Mouse (Mus musculus) embryonic facial prominence, embryonic 10.5 days (tissue): ENCODE measurements around the gene C530008M17Rik. TPM values are rescaled to one million over a fixed set of nuclear protein-coding genes. Genes with fewer than 3 reads are reported as not detected.

Experiments used
- DNase-seq: peaks from one replicate; pipeline ENCODE4 v3.0.0-alpha.2; 2017; ENCODE audit warnings: low spot score
- H3K27ac ChIP-seq: fragments of 300-500 bp; sonication (generic); replicated peaks from 2 replicates; pipeline ENCODE4 v1.5.1; 2016; ENCODE audit warnings: mild to moderate bottlenecking
- H3K27me3 ChIP-seq: fragments of 300-500 bp; sonication (generic); replicated peaks from 2 replicates; pipeline ENCODE4 v1.6.1; 2016; ENCODE audit warnings: low read depth, mild to moderate bottlenecking; ENCODE audit not compliant: poor library complexity, severe bottlenecking
- H3K36me3 ChIP-seq: fragments of 300-500 bp; sonication (generic); replicated peaks from 2 replicates; pipeline ENCODE4 v1.6.1; 2016; ENCODE audit warnings: mild to moderate bottlenecking, moderate library complexity
- H3K4me1 ChIP-seq: fragments of 300-500 bp; sonication (generic); 2 replicates; pipeline ENCODE4 v1.6.1; 2016
- H3K4me3 ChIP-seq: fragments of 300-500 bp; sonication (generic); 2 replicates; pipeline ENCODE4 v1.5.1; 2016; ENCODE audit warnings: mild to moderate bottlenecking, moderate library complexity
- H3K9me3 ChIP-seq: fragments of 300-500 bp; sonication (generic); 2 replicates; pipeline ENCODE4 v1.6.1; 2016; ENCODE audit warnings: mild to moderate bottlenecking
- WGBS: fragments of 180-500 bp; shearing (Covaris S2); methylation state at CpG from one replicate; pipeline ENCODE4 v1.1.7; 2016; 5-methylcytosine and 5-hydroxymethylcytosine counted together
- polyA plus RNA-seq: library from polyadenylated mRNA; unstranded; fragments of >200 nt; fragmentation: Nextera tagmentation; extraction: Ambion mirVana; gene quantifications from 2 replicates; pipeline ENCODE4 v1.2.1, GENCODE M21; 2016

C530008M17Rik gene
- polyA plus RNA-seq, 1 experiment from 2014 or later, result 33.4 TPM

DNA sequence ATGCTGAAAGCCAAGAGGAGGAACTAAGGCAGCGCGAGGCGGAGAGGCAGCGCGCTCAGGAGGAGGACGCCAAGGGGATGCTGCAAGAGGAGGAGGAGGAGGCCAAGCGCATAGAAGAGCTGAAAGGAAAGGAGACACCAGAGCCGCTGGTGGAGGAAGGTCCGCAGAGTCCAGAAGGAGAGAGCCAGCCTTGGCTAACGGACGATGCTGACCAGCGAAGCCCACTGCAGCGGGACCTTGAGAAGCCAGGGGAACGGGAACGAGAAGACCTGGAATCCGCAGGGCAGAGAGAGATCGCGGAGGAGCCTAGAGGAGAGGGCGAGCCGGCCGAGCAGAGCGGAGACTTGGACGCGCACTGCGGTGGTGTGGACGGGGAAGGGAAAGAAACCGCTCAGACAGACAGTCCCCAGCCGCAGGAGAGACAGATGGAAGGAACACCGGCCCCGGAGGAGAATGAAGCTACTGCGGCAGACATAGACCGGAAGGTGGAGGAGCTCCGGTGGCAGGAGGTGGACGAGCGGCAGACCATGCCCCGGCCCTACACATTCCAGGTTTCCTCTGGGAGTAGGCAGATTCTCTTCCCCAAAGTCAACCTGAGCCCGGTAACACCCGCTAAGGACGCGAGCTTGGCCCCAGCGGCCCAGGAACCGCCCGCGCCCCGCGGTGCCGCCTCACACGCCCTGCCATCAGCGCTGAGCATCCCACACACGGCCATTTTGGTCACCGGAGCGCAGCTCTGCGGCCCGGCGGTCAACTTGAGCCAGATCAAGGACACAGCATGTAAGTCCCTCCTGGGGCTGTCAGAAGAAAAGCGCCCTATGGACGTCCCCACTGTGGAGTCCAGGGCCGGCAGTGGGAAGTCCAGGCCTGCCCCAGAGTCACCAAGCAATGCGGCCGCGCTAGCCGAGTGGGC, 201.0 kb downstream of the C530008M17Rik start:
- peak overlapping the region; percentile 54 for H3K4me3 ChIP-seq
- H3K27ac ChIP-seq, result peak overlapping the region; percentile 51; the same call in 1 of the 2 replicates
- H3K4me1 ChIP-seq, result peaks cover 23% of the 10 kb centered on the region
- H3K36me3 ChIP-seq, result peaks cover 59% of the 10 kb centered on the region
- DNase-seq, result peak; percentile 64
- no peaks in the 10 kb centered on the region for H3K9me3 ChIP-seq
- 8% methylated on average over 62 of the region's 62 CpGs for WGBS
- H3K27me3 ChIP-seq, result peaks cover 54% of the 10 kb centered on the region

DNA sequence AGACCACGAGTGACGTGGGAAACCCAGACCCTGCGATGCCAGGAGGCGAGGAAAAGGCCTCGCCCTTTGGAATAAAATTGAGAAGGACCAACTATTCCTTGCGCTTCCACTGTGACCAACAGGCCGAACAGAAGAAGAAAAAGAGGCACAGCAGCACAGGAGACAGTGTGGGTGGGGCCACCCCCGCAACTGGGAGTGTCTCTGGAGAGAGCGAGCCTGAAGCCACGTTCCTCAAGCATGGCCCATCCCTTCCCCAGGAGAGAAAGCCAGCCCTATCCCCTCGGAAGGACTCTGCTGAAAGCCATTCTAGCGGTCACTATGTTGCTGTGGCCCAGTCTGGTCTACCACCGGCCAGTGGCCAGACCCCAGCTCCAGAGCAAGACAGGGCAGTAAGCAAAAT, 202.1 kb downstream of the C530008M17Rik start:
- peaks cover 23% of the 10 kb centered on the region for H3K4me1 ChIP-seq
- peaks cover 54% of the 10 kb centered on the region for H3K27me3 ChIP-seq
- no peaks in the 10 kb centered on the region for H3K9me3 ChIP-seq
- no peak overlapping the region for H3K27ac ChIP-seq
- peaks cover 56% of the 10 kb centered on the region for H3K36me3 ChIP-seq
- 72% methylated on average over 13 of the region's 13 CpGs for WGBS
- DNase-seq, result no peak
- H3K4me3 ChIP-seq, result 0 out of 2 replicates have a peak overlapping the region, but pooled peaks have one; percentile 54

DNA sequence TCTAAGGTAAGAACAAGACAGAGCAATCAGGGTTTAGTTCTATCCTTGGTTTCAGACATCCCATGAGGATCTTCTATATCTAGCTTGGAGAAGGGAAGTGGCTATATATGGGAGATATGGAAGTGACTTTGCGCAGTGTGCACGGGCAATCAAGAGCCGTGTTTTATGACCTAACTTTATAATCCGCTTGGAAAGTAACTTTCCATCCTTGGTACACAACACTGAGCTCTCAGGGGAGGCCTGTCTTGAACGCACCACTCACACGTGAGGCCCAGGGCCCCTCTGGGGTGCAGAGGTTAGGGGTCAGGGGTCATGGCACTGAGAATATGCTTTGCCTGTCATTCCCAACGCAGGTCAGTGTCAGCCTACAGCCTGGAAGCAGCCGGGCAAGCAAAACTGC, 210.5 kb downstream of the C530008M17Rik start:
- Histone ChIP-seq H3K36me3 (peaks cover 73% of the 10 kb centered on the region), H3K4me3 (no peak overlapping the region), H3K27me3 (no peaks in the 10 kb centered on the region), H3K27ac (no peak overlapping the region), H3K9me3 (no peaks in the 10 kb centered on the region), H3K4me1 (peaks cover 4% of the 10 kb centered on the region; the same call in 1 of the 2 replicates)
- WGBS, result 72% methylated on average over 8 of the region's 8 CpGs
- DNase-seq, result no peak

- Histone ChIP-seq H3K36me3 (peaks cover 82% of the 10 kb centered on the region), H3K9me3 (no peaks in the 10 kb centered on the region), H3K4me1 (peaks cover 4% of the 10 kb centered on the region; the same call in 1 of the 2 replicates), H3K4me3 (peak overlapping the region; percentile 50), H3K27me3 (no peaks in the 10 kb centered on the region), H3K27ac (0 out of 2 replicates have a peak overlapping the region, but pooled peaks have one; percentile 41)
- WGBS, result 24% methylated on average over 16 of the region's 16 CpGs
- DNase-seq, result peak; percentile 48
Observed at GRCm38 (mm10) chr5:76868693-76869286, 212.5 kb downstream of the C530008M17Rik start.

DNA sequence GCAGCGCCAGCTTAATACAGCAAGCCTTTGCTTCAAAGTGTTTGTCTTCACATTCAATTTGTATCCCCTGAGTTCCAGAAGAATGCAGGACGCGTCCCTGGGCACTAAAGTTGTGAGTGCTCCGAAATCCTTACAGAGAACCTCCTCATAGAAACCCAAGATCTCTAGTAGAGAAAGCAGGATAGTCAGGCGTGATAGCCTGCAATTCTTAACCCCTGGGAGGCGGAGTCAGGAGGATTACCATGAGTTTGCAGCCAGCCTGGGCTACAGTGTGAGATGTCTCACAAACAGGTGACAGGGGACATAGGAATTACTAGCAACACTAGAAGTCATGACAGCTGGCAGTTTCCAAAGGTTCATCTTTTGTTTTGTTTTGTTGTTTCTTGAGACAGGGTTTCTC, 213.2 kb downstream of the C530008M17Rik start:
- WGBS, result 43% methylated on average over 6 of the region's 6 CpGs
- Histone ChIP-seq H3K4me1 (peaks cover 4% of the 10 kb centered on the region; the same call in 1 of the 2 replicates), H3K4me3 (peak overlapping the region; percentile 50), H3K9me3 (no peaks in the 10 kb centered on the region), H3K27ac (no peak overlapping the region), H3K36me3 (peaks cover 87% of the 10 kb centered on the region), H3K27me3 (no peaks in the 10 kb centered on the region)
- no peak for DNase-seq

- Histone ChIP-seq H3K27me3 (no peaks in the 10 kb centered on the region), H3K9me3 (no peaks in the 10 kb centered on the region), H3K27ac (no peak overlapping the region), H3K4me1 (no peaks in the 10 kb centered on the region), H3K36me3 (peaks cover 75% of the 10 kb centered on the region), H3K4me3 (no peak overlapping the region)
- DNase-seq, result no peak
- WGBS, result 89% methylated on average over 25 of the region's 25 CpGs
Observed at GRCm38 (mm10) chr5:76876106-76876758, 219.9 kb downstream of the C530008M17Rik start.

DNA sequence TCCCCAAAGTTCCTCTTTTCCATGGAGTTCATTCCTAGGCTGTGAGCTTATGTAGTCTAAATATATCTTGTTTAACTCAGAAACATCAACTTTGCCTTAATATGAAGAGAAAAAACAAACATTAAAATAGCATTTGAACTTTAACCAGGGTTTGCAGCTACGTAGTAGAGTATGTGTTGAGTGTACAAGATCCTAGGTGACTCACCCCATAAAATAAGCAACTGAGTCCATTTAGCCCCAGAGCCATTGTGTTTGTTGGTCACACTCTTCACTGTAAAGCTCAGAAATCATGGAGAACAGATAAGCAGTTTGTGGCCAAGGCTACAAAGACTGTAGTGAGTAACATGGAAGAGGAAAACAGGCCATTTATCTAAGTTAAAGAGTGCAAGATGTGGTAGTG, 227.8 kb downstream of the C530008M17Rik start:
- Histone ChIP-seq H3K36me3 (peaks cover 75% of the 10 kb centered on the region), H3K9me3 (no peaks in the 10 kb centered on the region), H3K4me3 (no peak overlapping the region), H3K4me1 (no peaks in the 10 kb centered on the region), H3K27me3 (no peaks in the 10 kb centered on the region), H3K27ac (no peak overlapping the region)
- no peak for DNase-seq
- WGBS, result 96% methylated on average over 1 of the region's 1 CpGs

DNA sequence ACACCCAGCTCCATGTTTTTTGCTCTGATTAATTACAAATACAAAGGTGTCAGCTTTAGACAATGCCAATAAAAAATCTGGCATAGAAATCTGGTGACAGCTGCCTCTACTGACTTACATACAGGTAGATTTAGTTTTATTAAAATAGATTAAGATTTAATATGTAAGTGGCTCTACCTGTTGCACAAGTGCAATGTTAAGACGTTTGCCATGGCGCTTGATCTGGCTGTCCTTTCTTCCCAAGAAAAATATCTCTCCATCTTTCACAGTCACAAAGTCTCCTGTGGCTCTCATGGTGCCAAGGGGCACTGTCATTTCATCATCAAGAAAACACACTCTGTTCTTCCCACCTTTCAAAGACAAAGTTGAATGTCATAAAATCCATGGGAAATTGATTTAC, 230.7 kb downstream of the C530008M17Rik start:
- no peak overlapping the region for H3K27ac ChIP-seq
- no peaks in the 10 kb centered on the region for H3K9me3 ChIP-seq
- DNase-seq, result no peak
- H3K4me3 ChIP-seq, result no peak overlapping the region
- H3K4me1 ChIP-seq, result no peaks in the 10 kb centered on the region
- no peaks in the 10 kb centered on the region for H3K27me3 ChIP-seq
- 92% methylated on average over 2 of the region's 2 CpGs for WGBS
- H3K36me3 ChIP-seq, result peaks cover 83% of the 10 kb centered on the region

DNA sequence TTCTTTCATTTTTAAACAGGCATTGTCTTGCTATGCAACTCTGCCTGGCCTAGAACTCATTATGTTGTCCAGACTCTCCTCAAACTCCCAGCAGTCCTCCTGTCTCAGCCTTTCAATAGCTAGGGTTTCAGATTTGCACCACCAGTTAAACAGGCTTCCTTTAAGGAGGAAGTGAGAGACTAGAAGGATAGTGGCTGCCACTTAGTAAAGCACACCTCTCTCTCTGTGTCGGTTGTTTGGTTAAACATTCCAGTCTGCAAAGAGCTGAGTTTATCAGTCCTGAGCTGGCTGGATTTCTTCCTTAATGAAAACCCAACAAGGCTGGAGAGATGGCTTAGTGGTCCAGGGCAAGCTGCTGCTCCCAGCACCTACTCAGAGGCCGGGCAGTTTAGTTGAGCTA, 236.3 kb downstream of the C530008M17Rik start:
- Histone ChIP-seq H3K36me3 (peaks cover 82% of the 10 kb centered on the region), H3K4me3 (no peak overlapping the region), H3K27me3 (no peaks in the 10 kb centered on the region), H3K4me1 (no peaks in the 10 kb centered on the region), H3K9me3 (no peaks in the 10 kb centered on the region), H3K27ac (no peak overlapping the region)
- DNase-seq, result no peak
- WGBS, result 81% methylated on average over 2 of the region's 2 CpGs

DNA sequence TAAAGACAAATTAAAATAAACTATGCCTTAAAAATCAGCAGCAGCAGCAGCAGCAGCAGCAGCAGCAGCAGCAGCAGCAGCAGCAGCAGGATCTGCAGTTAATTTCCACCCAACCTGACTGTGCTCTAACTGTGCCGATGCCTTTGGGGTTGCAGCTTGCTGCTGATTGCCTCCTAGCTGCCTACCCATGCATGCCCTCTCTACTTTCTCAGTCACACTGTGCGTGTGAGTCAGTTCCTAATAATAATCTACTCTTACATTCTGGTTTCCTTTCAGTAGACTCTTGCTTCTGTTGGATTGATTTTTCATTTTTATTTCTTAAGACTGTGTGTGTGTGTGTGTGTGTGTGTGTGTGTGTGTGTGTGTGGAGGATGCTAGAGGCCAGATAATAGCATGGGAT, 236.8 kb downstream of the C530008M17Rik start:
- Histone ChIP-seq H3K9me3 (no peaks in the 10 kb centered on the region), H3K36me3 (peaks cover 84% of the 10 kb centered on the region), H3K27ac (no peak overlapping the region), H3K4me3 (no peak overlapping the region), H3K27me3 (no peaks in the 10 kb centered on the region), H3K4me1 (no peaks in the 10 kb centered on the region)
- 89% methylated on average over 2 of the region's 2 CpGs for WGBS
- DNase-seq, result no peak

DNA sequence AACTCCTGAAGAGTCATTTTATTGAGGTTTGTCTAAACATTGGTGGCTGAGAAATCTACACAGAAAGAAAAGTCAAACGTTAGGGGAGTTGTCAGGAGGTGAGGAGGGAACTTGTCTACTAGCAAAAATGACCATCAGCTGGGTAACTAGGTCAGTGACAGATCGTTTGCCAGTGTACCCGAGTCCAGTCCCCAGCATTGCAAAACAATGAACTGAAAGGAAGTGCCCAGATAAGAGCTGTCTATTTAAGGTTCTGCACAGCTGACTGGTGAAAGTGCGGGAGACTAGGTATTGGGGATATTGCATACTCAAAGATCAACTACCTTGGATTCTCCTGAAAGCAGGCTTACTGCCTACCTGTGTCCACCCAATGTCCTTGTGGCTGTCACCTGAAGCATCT, 245.8 kb downstream of the C530008M17Rik start:
- no peaks in the 10 kb centered on the region for H3K9me3 ChIP-seq
- 80% methylated on average over 4 of the region's 4 CpGs for WGBS
- H3K4me3 ChIP-seq, result no peak overlapping the region
- peaks cover 9% of the 10 kb centered on the region for H3K4me1 ChIP-seq
- no peak for DNase-seq
- no peaks in the 10 kb centered on the region for H3K27me3 ChIP-seq
- no peak overlapping the region for H3K27ac ChIP-seq
- peaks cover 15% of the 10 kb centered on the region for H3K36me3 ChIP-seq

DNA sequence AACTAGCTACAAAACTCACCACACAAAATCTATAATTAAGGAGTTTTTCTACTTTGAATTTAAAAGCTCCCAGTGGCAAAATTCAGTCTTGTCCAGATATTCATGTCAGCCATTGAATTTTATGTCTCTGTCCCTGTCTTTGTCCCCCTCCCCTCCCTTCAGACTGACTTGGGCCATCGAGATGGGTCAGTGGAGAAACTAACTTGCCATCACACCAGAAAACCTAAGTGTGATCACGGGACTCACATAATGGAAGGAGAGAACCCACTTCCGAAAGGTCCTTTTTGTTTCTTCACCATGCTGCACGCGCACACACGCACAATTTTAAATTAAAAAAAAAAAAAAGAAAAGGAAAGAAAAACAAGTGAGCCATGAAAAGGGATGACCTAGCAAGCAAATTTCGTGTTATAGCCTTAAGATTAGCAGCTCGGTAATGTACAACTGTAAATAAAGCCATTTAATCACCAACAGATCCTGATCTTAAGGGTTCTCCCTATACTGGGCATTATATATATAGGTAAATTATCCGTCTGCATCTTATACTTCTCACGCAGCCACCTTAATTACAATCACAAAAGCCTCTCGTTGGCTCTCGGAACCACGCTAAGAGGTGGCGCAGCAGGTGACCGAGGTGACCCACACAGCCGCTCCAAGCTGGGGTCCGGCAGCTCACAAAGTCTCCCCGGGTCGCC, 248.5 kb downstream of the C530008M17Rik start:
- no peaks in the 10 kb centered on the region for H3K27me3 ChIP-seq
- peak overlapping the region; percentile 78 for H3K4me3 ChIP-seq
- 2% methylated on average over 19 of the region's 19 CpGs for WGBS
- peaks cover 7% of the 10 kb centered on the region for H3K36me3 ChIP-seq
- peak overlapping the region; percentile 89 for H3K27ac ChIP-seq
- H3K4me1 ChIP-seq, result peaks cover 9% of the 10 kb centered on the region
- DNase-seq, result peak; percentile 23
- H3K9me3 ChIP-seq, result no peaks in the 10 kb centered on the region
